ENCODE assay signal across 8 mouse cellular contexts in genomic region chr6:67034331-67035130, GRCm38 (mm10). TPM values are rescaled to one million over a fixed set of nuclear protein-coding genes. Genes with fewer than 3 reads are reported as not detected.
A peak's percentile ranks its signal among the peaks of the same experiment; 100 is the strongest.
DNase-seq lines count a peak whose midpoint lies in the region; ATAC-seq and TF ChIP-seq lines count a peak whose summit lies in the region.
"Had no signal": no experiment of that assay in that cellular context is flagged by ENCODE, and none has a peak within 500 bp of the region (broad histone marks: within the 10 kb centered on the region; RNA-seq: fewer than 3 reads in every experiment).

No protein-coding gene starts in this region.

- no peak for TF ChIP-seq CTCF in stomach, postnatal 0 days (IDR thresholded peaks at IDR 0.05; ENCODE audit: low read depth)

- H3K4me2 ChIP-seq in stomach, embryonic 16.5 days (ENCODE audit: low read depth, low read length): no peak overlapping the region
- H3K4me2 ChIP-seq in stomach, postnatal 0 days (replicated peaks; ENCODE audit: low read depth): no peak overlapping the region

- H3K27me3 ChIP-seq in stomach, embryonic 16.5 days (ENCODE audit: control insufficient read depth, insufficient read depth, low read length): no peaks in the 10 kb centered on the region
- no peaks in the 10 kb centered on the region for H3K27me3 ChIP-seq in stomach, postnatal 0 days (ENCODE audit: control insufficient read depth, insufficient read depth, low read length)
- H3K27me3 ChIP-seq: limb, embryonic 15.5 days had no signal

- H3K4me3 ChIP-seq in stomach, embryonic 16.5 days (replicated peaks; ENCODE audit: low read length): 0 out of 2 replicates have a peak overlapping the region, but pooled peaks have one; percentile 2
- no peak overlapping the region for H3K4me3 ChIP-seq in stomach, postnatal 0 days (ENCODE audit: low read depth, low read length)

- no peak for TF ChIP-seq EP300 in stomach, postnatal 0 days (optimal IDR thresholded peaks at IDR 0.05)

- no peaks in the 10 kb centered on the region for H3K36me3 ChIP-seq in stomach, embryonic 16.5 days (ENCODE audit: control insufficient read depth, insufficient read depth, low read length)
- H3K36me3 ChIP-seq in stomach, postnatal 0 days (ENCODE audit: control insufficient read depth, insufficient read depth, low read length): no peaks in the 10 kb centered on the region
- H3K36me3 ChIP-seq: limb, embryonic 15.5 days had no signal

- no peak for ATAC-seq in stomach, embryonic 16.5 days (ENCODE audit: insufficient read depth, low FRiP score)
- ATAC-seq in stomach, postnatal 0 days (ENCODE audit: low FRiP score, low TSS enrichment): no peak
- peak; percentile 70 for ATAC-seq in erythroid progenitor cell, adult 5-6 weeks (replicated peaks; ENCODE audit: low FRiP score, poor library complexity, severe bottlenecking)
- ATAC-seq in megakaryocyte, adult 5-6 weeks (ENCODE audit: poor library complexity, severe bottlenecking): peak; percentile 9

- WGBS in stomach, embryonic 16.5 days: 57% methylated on average over 7 of the region's 7 CpGs
- 63% methylated on average over 7 of the region's 7 CpGs for WGBS in stomach, postnatal 0 days

- H3K9me3 ChIP-seq in stomach, embryonic 16.5 days (replicated peaks; ENCODE audit: control insufficient read depth, low read length): no peaks in the 10 kb centered on the region
- H3K9me3 ChIP-seq in stomach, postnatal 0 days (ENCODE audit: control insufficient read depth, low read length): no peaks in the 10 kb centered on the region
- H3K9me3 ChIP-seq: limb, embryonic 15.5 days had no signal

- peaks cover 20% of the 10 kb centered on the region for H3K4me1 ChIP-seq in stomach, embryonic 16.5 days (ENCODE audit: control insufficient read depth, insufficient read depth, low read length)
- no peaks in the 10 kb centered on the region for H3K4me1 ChIP-seq in stomach, postnatal 0 days (replicated peaks; ENCODE audit: control insufficient read depth, insufficient read depth)

- H3K9ac ChIP-seq in stomach, embryonic 16.5 days (ENCODE audit: low read length): no peak overlapping the region; the same call in 1 of the 2 replicates
- H3K9ac ChIP-seq in stomach, postnatal 0 days (ENCODE audit: low read length): no peak overlapping the region
- H3K9ac ChIP-seq: limb, embryonic 15.5 days had no signal

- no peak for DNase-seq in stomach, postnatal 0 days (ENCODE audit: low spot score)
- no peak for DNase-seq in frontal cortex, adult 2 months (ENCODE audit: extremely low spot score in 1 of 2, low spot score in 1 of 2)
- DNase-seq in frontal cortex, postnatal 36 days (ENCODE audit: low spot score in 2 of 2): no peak
- no peak for DNase-seq in kidney, adult 18-20 months

- 0 out of 2 replicates have a peak overlapping the region, but pooled peaks have one; percentile 6 for H3K27ac ChIP-seq in stomach, embryonic 16.5 days (ENCODE audit: low read length)
- no peak overlapping the region for H3K27ac ChIP-seq in stomach, postnatal 0 days (replicated peaks)
- H3K27ac ChIP-seq: limb, embryonic 15.5 days had no signal

RNA-seq across cellular contexts. Expression of gene Gadd45a, which starts 2.7 kb away (rescaled TPM):
- polyA plus RNA-seq in stomach, embryonic 16.5 days (2015; fragmentation: Nextera tagmentation; extraction: Ambion mirVana): 18.1 and 18.3 TPM in 2 replicates
- polyA plus RNA-seq in stomach, postnatal 0 days (2015; fragmentation: Nextera tagmentation; extraction: Ambion mirVana): 23.0 and 26.2 TPM in 2 replicates
- 113 and 203 TPM in 2 replicates for total RNA-seq in erythroid progenitor cell, adult 5-6 weeks (2015; ENCODE audit: low replicate concordance)
- total RNA-seq in erythroid progenitor cell, adult 5-6 weeks (2017; ENCODE audit: low replicate concordance): 152 and 192 TPM in 2 replicates
- total RNA-seq in megakaryocyte, adult 5-6 weeks (2015): 59.6 and 62.4 TPM in 2 replicates
- total RNA-seq in megakaryocyte, adult 5-6 weeks (2017): 77.2 and 95.9 TPM in 2 replicates
- polyA plus RNA-seq in frontal cortex, adult 2 months (2012; rRNA removed): 13.5 and 17.8 TPM in 2 replicates

Comparison
In these comparisons a context has a peak if more than half of its experiments do, and no peak if none do; other contexts are left out.
1. ATAC-seq: peak in erythroid progenitor cell, adult 5-6 weeks (single experiment) and megakaryocyte, adult 5-6 weeks (single experiment); none in stomach, embryonic 16.5 days (single experiment) and stomach, postnatal 0 days (single experiment).